ENCODE assay signal across 17 mouse cellular contexts in genomic region chr13:119395517-119396080, GRCm38 (mm10).
"Had no signal": no experiment of that assay in that cellular context is flagged by ENCODE, and none has a peak within 500 bp of the region (broad histone marks: within the 10 kb centered on the region; RNA-seq: fewer than 3 reads in every experiment).

No protein-coding gene starts in this region.

- H3K4me3 ChIP-seq: left cerebral cortex, adult 2 months; liver, embryonic 13.5 days; megakaryocyte, embryonic 14.5 days; midbrain, embryonic 10.5 days; midbrain, embryonic 13.5 days; myocyte; neural tube, embryonic 13.5 days; stomach, embryonic 15.5 days had no signal

- H3K4me2 ChIP-seq: liver, embryonic 13.5 days; midbrain, embryonic 13.5 days; neural tube, embryonic 13.5 days; stomach, embryonic 15.5 days had no signal

- H3K9me3 ChIP-seq: liver, embryonic 13.5 days; megakaryocyte, embryonic 14.5 days; midbrain, embryonic 10.5 days; midbrain, embryonic 13.5 days; neural tube, embryonic 13.5 days; stomach, embryonic 15.5 days had no signal

- H3K9ac ChIP-seq: liver, embryonic 13.5 days; midbrain, embryonic 13.5 days; neural tube, embryonic 13.5 days; stomach, embryonic 15.5 days had no signal

- H3K27me3 ChIP-seq: liver, embryonic 13.5 days; megakaryocyte, embryonic 14.5 days; midbrain, embryonic 13.5 days; neural tube, embryonic 13.5 days; stomach, embryonic 15.5 days had no signal

- H3K4me1 ChIP-seq: liver, embryonic 13.5 days; midbrain, embryonic 10.5 days; midbrain, embryonic 13.5 days; neural tube, embryonic 13.5 days; stomach, embryonic 15.5 days had no signal

- DNase-seq: kidney, adult 2 months; kidney, postnatal 25 days; layer of hippocampus, postnatal 36 days; liver, embryonic 13.5 days; retina, postnatal 1 day; right cerebral cortex, postnatal 25 days; spleen, adult 18-20 months; thymus, postnatal 25 days had no signal

- H3K27ac ChIP-seq: kidney, postnatal 0 days; left cerebral cortex, adult 2 months; liver, embryonic 13.5 days; midbrain, embryonic 10.5 days; midbrain, embryonic 13.5 days; neural tube, embryonic 13.5 days; stomach, embryonic 15.5 days had no signal

- ATAC-seq: midbrain, embryonic 13.5 days; midbrain, embryonic 16.5 days had no signal
